Mouse (Mus musculus): ENCODE results near the gene Grb10. TPM values are rescaled to one million over a fixed set of nuclear protein-coding genes. Genes with fewer than 3 reads are reported as not detected.

Gene Grb10
- polyA plus RNA-seq, 1 experiment from 2014 or later: 133 TPM

- 56% methylated on average over 108 of the region's 108 CpGs for WGBS
These were observed 12.5 kb downstream of the Grb10 start for GRCm38 (mm10) chr11:12025756-12026593.

GRCm38 (mm10) chr11:12025392-12025755 lies 13.1 kb downstream of the Grb10 start:
- H3K9ac ChIP-seq: no peak overlapping the region
- peak overlapping the region; percentile 56 for H3K4me2 ChIP-seq
- H3K36me3 ChIP-seq: peaks cover 10% of the 10 kb centered on the region
- 50% methylated on average over 32 of the region's 32 CpGs for WGBS
- H3K9me3 ChIP-seq: peaks cover 40% of the 10 kb centered on the region
- H3K27me3 ChIP-seq: peaks cover 89% of the 10 kb centered on the region
- H3K4me3 ChIP-seq: peak overlapping the region; percentile 42
- peak; percentile 76 for ATAC-seq (ENCODE audit: low read depth)
- H3K27ac ChIP-seq (replicated peaks): no peak overlapping the region
- H3K4me1 ChIP-seq (replicated peaks): no peaks in the 10 kb centered on the region

More at GRCm38 (mm10) chr11:12025756-12026593, 12.5 kb downstream of the Grb10 start:
- Histone ChIP-seq H3K4me1 (replicated peaks) (no peaks in the 10 kb centered on the region), H3K36me3 (peaks cover 10% of the 10 kb centered on the region), H3K27me3 (peaks cover 89% of the 10 kb centered on the region), H3K9ac (peak overlapping the region; percentile 46), H3K4me3 (peak overlapping the region; percentile 42), H3K4me2 (peak overlapping the region; percentile 56), H3K27ac (replicated peaks) (peak overlapping the region; percentile 57), H3K9me3 (peaks cover 40% of the 10 kb centered on the region)
- ATAC-seq (ENCODE audit: low read depth): peak; percentile 92

DNA sequence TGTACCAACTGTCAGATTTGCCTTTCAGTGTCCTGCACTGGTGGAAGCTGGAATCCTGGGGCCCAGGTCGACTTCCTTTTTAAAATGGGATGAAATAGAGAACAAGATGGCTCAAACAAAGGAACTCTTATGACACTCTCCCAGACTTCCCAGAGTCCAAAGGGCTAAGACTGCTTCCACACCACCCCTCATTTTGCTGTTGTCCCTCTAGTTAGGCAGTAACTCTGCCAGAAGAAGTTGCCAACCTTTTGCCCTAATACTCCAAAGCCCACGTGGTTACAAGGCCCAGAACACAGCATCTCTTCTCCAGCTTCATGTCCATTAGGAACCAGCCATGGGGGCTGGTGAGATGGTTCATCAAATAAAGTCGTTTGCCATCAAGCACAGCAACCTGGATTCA lies 15.4 kb downstream of the Grb10 start:
- Histone ChIP-seq H3K9me3 (peaks cover 36% of the 10 kb centered on the region), H3K36me3 (peaks cover 10% of the 10 kb centered on the region), H3K27me3 (peaks cover 88% of the 10 kb centered on the region), H3K9ac (no peak overlapping the region), H3K4me1 (replicated peaks) (no peaks in the 10 kb centered on the region), H3K4me3 (no peak overlapping the region), H3K27ac (replicated peaks) (no peak overlapping the region), H3K4me2 (no peak overlapping the region)
- whole genome bisulfite sequencing: 65% methylated on average over 3 of the region's 3 CpGs
- ATAC-seq (ENCODE audit: low read depth): no peak

GRCm38 (mm10) chr11:12019651-12020050 lies 18.8 kb downstream of the Grb10 start:
- no peak overlapping the region for H3K27ac ChIP-seq (replicated peaks)
- H3K9ac ChIP-seq: no peak overlapping the region
- H3K9me3 ChIP-seq: peaks cover 9% of the 10 kb centered on the region
- H3K27me3 ChIP-seq: peaks cover 73% of the 10 kb centered on the region
- no peaks in the 10 kb centered on the region for H3K4me1 ChIP-seq (replicated peaks)
- ATAC-seq (ENCODE audit: low read depth): no peak
- no peak overlapping the region for H3K4me3 ChIP-seq
- no peaks in the 10 kb centered on the region for H3K36me3 ChIP-seq
- WGBS: 93% methylated on average over 1 of the region's 1 CpGs
- no peak overlapping the region for H3K4me2 ChIP-seq

DNA sequence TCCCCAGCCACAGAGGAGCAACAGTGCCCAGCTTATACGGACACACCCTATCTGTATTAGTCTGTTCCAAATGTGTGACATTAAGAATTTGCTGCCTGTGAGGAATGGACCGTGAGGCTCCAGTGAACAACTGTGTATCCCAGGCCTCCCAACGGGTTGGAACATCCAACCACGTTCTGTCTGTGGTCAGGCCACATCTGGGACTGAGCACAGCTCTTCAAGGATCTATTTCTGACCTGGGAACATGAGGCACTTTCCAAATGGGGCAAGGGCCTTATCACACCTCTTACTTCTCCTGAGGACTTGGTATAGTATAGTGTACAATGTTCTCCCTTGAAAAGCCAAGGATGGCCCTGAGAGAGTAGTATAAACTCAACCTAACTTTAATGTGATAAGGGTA lies 19.9 kb downstream of the Grb10 start:
- WGBS: 88% methylated on average over 4 of the region's 4 CpGs
- H3K4me2 ChIP-seq: no peak overlapping the region
- peaks cover 10% of the 10 kb centered on the region for H3K9me3 ChIP-seq
- H3K36me3 ChIP-seq: no peaks in the 10 kb centered on the region
- H3K27ac ChIP-seq (replicated peaks): no peak overlapping the region
- H3K4me3 ChIP-seq: no peak overlapping the region
- H3K9ac ChIP-seq: no peak overlapping the region
- H3K27me3 ChIP-seq: peaks cover 63% of the 10 kb centered on the region
- no peak for ATAC-seq (ENCODE audit: low read depth)
- H3K4me1 ChIP-seq (replicated peaks): no peaks in the 10 kb centered on the region

DNA sequence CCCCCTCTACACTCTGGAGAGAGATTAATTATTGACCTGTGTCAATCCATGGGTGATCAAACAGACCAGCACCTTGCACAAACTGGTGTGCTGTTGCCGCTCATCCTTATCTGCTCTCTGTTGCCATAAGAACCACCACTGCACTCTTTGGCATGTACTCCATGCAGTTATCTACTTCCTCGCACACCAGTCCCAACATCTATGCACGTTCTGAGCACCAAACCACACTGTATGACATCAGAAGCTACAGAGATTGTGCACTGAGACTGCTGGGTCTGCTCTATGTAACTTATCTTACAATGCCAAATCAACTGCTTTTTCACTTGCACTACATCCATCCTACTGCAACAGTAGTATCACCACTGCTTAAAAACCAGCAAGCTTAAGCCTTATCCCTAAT lies 28.4 kb downstream of the Grb10 start:
- ATAC-seq (ENCODE audit: low read depth): no peak
- Histone ChIP-seq H3K4me2 (no peak overlapping the region), H3K27ac (replicated peaks) (no peak overlapping the region), H3K4me1 (replicated peaks) (no peaks in the 10 kb centered on the region), H3K36me3 (0 out of 2 replicates have a peak, but pooled peaks cover 4% of the 10 kb centered on the region), H3K4me3 (no peak overlapping the region), H3K9ac (no peak overlapping the region), H3K9me3 (peaks cover 24% of the 10 kb centered on the region), H3K27me3 (no peaks in the 10 kb centered on the region)
- WGBS: 89% methylated on average over 3 of the region's 3 CpGs

DNA sequence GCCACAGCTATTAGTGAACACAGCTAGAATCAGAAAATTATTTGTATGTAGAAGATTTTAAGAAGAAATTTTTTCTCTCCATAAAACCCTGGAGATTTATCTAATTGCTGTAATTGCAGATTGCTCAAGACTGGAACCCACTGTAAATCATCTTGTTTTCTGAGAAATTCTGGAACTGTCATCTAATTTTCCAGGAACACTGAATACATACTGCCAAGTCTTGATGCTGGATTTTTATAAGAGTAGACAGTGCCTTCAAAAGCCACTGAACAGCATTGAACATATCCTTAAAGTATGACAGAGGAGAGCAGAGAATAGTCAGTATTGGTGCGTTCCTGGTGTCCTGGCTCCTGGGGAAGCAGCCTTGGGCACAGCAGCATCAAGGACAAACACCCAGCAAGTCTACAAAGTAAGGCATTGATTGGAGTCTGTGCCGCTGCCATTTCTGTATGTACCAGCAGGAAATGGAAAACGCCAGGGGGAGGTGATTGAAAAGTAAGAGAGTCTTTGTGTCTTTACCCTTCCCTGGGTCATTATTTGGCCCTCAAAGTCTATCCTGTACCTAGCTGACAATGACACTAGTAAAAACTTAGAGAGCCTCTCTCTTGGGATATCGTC lies 38.1 kb downstream of the Grb10 start:
- H3K27ac ChIP-seq (replicated peaks): no peak overlapping the region
- 83% methylated on average over 4 of the region's 4 CpGs for WGBS
- H3K27me3 ChIP-seq: no peaks in the 10 kb centered on the region
- ATAC-seq (ENCODE audit: low read depth): no peak
- H3K9ac ChIP-seq: no peak overlapping the region
- H3K4me1 ChIP-seq (replicated peaks): no peaks in the 10 kb centered on the region
- no peaks in the 10 kb centered on the region for H3K36me3 ChIP-seq
- H3K9me3 ChIP-seq: no peaks in the 10 kb centered on the region
- no peak overlapping the region for H3K4me3 ChIP-seq
- no peak overlapping the region for H3K4me2 ChIP-seq

GRCm38 (mm10) chr11:11998881-11999280 lies 39.6 kb downstream of the Grb10 start:
- ATAC-seq (ENCODE audit: low read depth): no peak
- Histone ChIP-seq H3K9ac (no peak overlapping the region), H3K27ac (replicated peaks) (no peak overlapping the region), H3K27me3 (no peaks in the 10 kb centered on the region), H3K4me1 (replicated peaks) (no peaks in the 10 kb centered on the region), H3K4me2 (no peak overlapping the region), H3K4me3 (no peak overlapping the region), H3K9me3 (no peaks in the 10 kb centered on the region), H3K36me3 (no peaks in the 10 kb centered on the region)
- WGBS: 76% methylated on average over 3 of the region's 3 CpGs

- Histone ChIP-seq H3K9me3 (no peaks in the 10 kb centered on the region), H3K4me2 (no peak overlapping the region), H3K9ac (no peak overlapping the region), H3K36me3 (no peaks in the 10 kb centered on the region), H3K27ac (replicated peaks) (no peak overlapping the region), H3K27me3 (no peaks in the 10 kb centered on the region), H3K4me3 (no peak overlapping the region), H3K4me1 (replicated peaks) (no peaks in the 10 kb centered on the region)
- 55% methylated on average over 1 of the region's 1 CpGs for WGBS
- ATAC-seq (ENCODE audit: low read depth): no peak
These were observed 41.4 kb downstream of the Grb10 start for GRCm38 (mm10) chr11:11997045-11997444.

GRCm38 (mm10) chr11:11995371-11995770 lies 43.1 kb downstream of the Grb10 start:
- H3K9ac ChIP-seq: no peak overlapping the region
- no peaks in the 10 kb centered on the region for H3K9me3 ChIP-seq
- H3K27me3 ChIP-seq: no peaks in the 10 kb centered on the region
- H3K4me1 ChIP-seq (replicated peaks): no peaks in the 10 kb centered on the region
- WGBS: 97% methylated on average over 1 of the region's 1 CpGs
- H3K36me3 ChIP-seq: no peaks in the 10 kb centered on the region
- no peak overlapping the region for H3K27ac ChIP-seq (replicated peaks)
- no peak overlapping the region for H3K4me2 ChIP-seq
- no peak overlapping the region for H3K4me3 ChIP-seq
- ATAC-seq (ENCODE audit: low read depth): no peak

DNA sequence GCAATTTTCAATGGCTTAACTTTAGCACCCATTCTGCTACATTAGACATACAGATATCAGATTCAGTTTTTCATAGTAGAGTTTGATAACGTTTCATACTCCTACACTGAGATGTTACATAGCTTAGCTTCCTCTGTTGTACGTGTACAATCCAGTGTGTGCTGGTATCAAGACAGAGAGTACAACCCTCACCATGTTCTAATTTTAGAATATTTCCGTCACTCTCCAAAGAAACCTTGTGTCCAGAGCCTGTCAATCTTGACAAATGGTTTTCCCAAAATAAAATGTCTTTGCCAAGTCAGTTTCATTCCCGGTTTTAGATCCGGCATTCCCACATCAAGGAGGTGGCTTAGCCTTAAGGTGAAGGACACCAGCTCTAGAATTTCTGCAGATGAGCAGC lies 44.7 kb downstream of the Grb10 start:
- Histone ChIP-seq H3K9me3 (no peaks in the 10 kb centered on the region), H3K27ac (replicated peaks) (no peak overlapping the region), H3K4me1 (replicated peaks) (no peaks in the 10 kb centered on the region), H3K4me3 (no peak overlapping the region), H3K9ac (no peak overlapping the region), H3K4me2 (no peak overlapping the region), H3K27me3 (no peaks in the 10 kb centered on the region), H3K36me3 (no peaks in the 10 kb centered on the region)
- WGBS: 92% methylated on average over 5 of the region's 5 CpGs
- ATAC-seq (ENCODE audit: low read depth): no peak

DNA sequence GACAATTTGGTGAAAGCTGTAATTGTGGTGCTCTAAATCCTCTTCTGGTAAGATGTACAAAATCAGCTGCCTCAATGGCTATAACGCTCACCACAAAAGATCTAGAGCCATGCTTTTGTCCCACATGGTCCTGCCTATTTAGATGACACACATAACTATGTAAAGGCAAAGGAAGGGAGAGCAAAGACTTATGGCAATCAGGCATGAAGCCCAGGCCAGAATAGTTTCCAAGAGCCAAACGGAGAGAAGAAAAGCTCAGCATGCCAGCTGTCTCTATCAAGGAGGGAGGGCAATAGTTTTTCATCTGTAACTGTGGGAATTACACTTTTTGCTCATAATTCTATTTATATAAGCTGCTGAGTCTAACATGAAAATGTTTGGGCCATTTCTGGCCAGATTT lies 45.3 kb downstream of the Grb10 start:
- H3K36me3 ChIP-seq: no peaks in the 10 kb centered on the region
- no peak overlapping the region for H3K4me2 ChIP-seq
- ATAC-seq (ENCODE audit: low read depth): no peak
- no peaks in the 10 kb centered on the region for H3K9me3 ChIP-seq
- no peaks in the 10 kb centered on the region for H3K4me1 ChIP-seq (replicated peaks)
- no peak overlapping the region for H3K4me3 ChIP-seq
- H3K27ac ChIP-seq (replicated peaks): no peak overlapping the region
- WGBS: 63% methylated on average over 2 of the region's 2 CpGs
- H3K27me3 ChIP-seq: no peaks in the 10 kb centered on the region
- H3K9ac ChIP-seq: no peak overlapping the region

Data from neural tube, embryonic 13.5 days (tissue).